Mouse (Mus musculus): ENCODE measurements around the gene Nubp1. TPM values are rescaled to one million over a fixed set of nuclear protein-coding genes. Genes with fewer than 3 reads are reported as not detected.

Gene Nubp1
- polyA plus RNA-seq, 3 experiments from 2014 or later: 46.9 to 77.0 (median 47.2) TPM

GRCm38 (mm10) chr16:10471950-10472349 lies 60.2 kb downstream of the Nubp1 start:
- no peak for ATAC-seq

Other genes starting within 250 kb of the Nubp1 start
- not detected for gene Rpl39l, start 241.7 kb upstream of the Nubp1 start, polyA plus RNA-seq (2017; shearing (Covaris generic))
- under 1 TPM in 2 of 3 experiments, not detected in 1; 0.31 to 0.47 TPM for gene Atf7ip2, start 219.2 kb upstream of the Nubp1 start, polyA plus RNA-seq (2017; shearing (Covaris generic))
- under 1 TPM in 1 of 3 experiments, not detected in 2; 0.07 TPM for gene Emp2, start 98.0 kb upstream of the Nubp1 start, polyA plus RNA-seq (2017; shearing (Covaris generic))
- not detected for gene Tekt5, start 16.5 kb upstream of the Nubp1 start, polyA plus RNA-seq (2017; shearing (Covaris generic))
- gene Tvp23a, start 35.4 kb downstream of the Nubp1 start, polyA plus RNA-seq (2017; shearing (Covaris generic)): 1 to 10 TPM in 1 of 3 experiments, under 1 TPM in 2; 0.75 to 1.7 (median 0.92) TPM
- gene Ciita, start 68.1 kb downstream of the Nubp1 start, polyA plus RNA-seq (2017; shearing (Covaris generic)): 1 to 10 TPM in 2 of 3 experiments, under 1 TPM in 1; 0.86 to 1.8 (median 1.3) TPM
- 1 to 10 TPM; 4.1 to 5.1 (median 4.6) TPM for gene Dexi, start 131.1 kb downstream of the Nubp1 start, polyA plus RNA-seq (2017; shearing (Covaris generic))
- gene Clec16a, start 133.4 kb downstream of the Nubp1 start, polyA plus RNA-seq (2017; shearing (Covaris generic)): 10 to 100 TPM in 1 of 3 experiments, 1 to 10 TPM in 2; 5.7 to 10.2 (median 7.8) TPM